Comparison of ENCODE assay signal across 10 mouse cellular contexts in genomic region chr19:46607424-46607823, GRCm38 (mm10). TPM values are rescaled to one million over a fixed set of nuclear protein-coding genes. Genes with fewer than 3 reads are reported as not detected.
DNase-seq lines count a peak whose midpoint lies in the region; TF ChIP-seq lines count a peak whose summit lies in the region.
"Had no signal": no experiment of that assay in that cellular context is flagged by ENCODE, and none has a peak within 500 bp of the region (broad histone marks: within the 10 kb centered on the region; RNA-seq: fewer than 3 reads in every experiment).

No protein-coding gene starts in this region.

- peaks cover 30% of the 10 kb centered on the region for H3K79me3 ChIP-seq in C2C12 (ENCODE audit: low read depth)

- H3K27me3 ChIP-seq in C2C12 (ENCODE audit: control insufficient read depth, insufficient read depth, insufficient read length), result no peaks in the 10 kb centered on the region
- no peaks in the 10 kb centered on the region for H3K27me3 ChIP-seq in hindbrain, embryonic 10.5 days (ENCODE audit: insufficient read depth, poor library complexity, severe bottlenecking)
- no peaks in the 10 kb centered on the region for H3K27me3 ChIP-seq in midbrain, embryonic 10.5 days (ENCODE audit: low read depth, poor library complexity, severe bottlenecking)
- H3K27me3 ChIP-seq: hindbrain, embryonic 15.5 days; neural tube, embryonic 12.5 days had no signal

- no peaks in the 10 kb centered on the region for H3K9me3 ChIP-seq in hindbrain, embryonic 10.5 days
- H3K9me3 ChIP-seq in midbrain, embryonic 10.5 days (replicated peaks), result no peaks in the 10 kb centered on the region
- H3K9me3 ChIP-seq: hindbrain, embryonic 15.5 days; neural tube, embryonic 12.5 days had no signal

- peaks cover 49% of the 10 kb centered on the region for H3K79me2 ChIP-seq in C2C12 (ENCODE audit: control insufficient read depth, insufficient read depth)

- peak; percentile 50 to 58 for DNase-seq in heart, adult 18-20 months
- no peak for DNase-seq in heart, adult 9 months (ENCODE audit: low spot score in 2 of 2)
- peak; percentile 22 for DNase-seq in c-Kit-positive CD71-positive TER-119-positive erythroid progenitor cells, embryonic 14.5 days (ENCODE audit: low spot score)
- DNase-seq in lung, postnatal 10 days, result peak; percentile 53
- DNase-seq in layer of hippocampus, adult 9-11 months, result no peak
- no peak for DNase-seq in hindbrain, embryonic 10.5 days (ENCODE audit: low spot score)
- no peak for DNase-seq in midbrain, embryonic 10.5 days (ENCODE audit: low spot score)

- peak; percentile 14 for TF ChIP-seq CTCF in C2C12 (IDR thresholded peaks at IDR 0.05; ENCODE audit: control insufficient read depth, insufficient read depth, insufficient read length)

- WGBS in hindbrain, embryonic 10.5 days, result 77% methylated on average over 7 of the region's 7 CpGs
- 72% methylated on average over 7 of the region's 7 CpGs for WGBS in midbrain, embryonic 10.5 days

- H3K27ac ChIP-seq in hindbrain, embryonic 10.5 days, result no peak overlapping the region
- no peak overlapping the region for H3K27ac ChIP-seq in midbrain, embryonic 10.5 days (replicated peaks)
- H3K27ac ChIP-seq: hindbrain, embryonic 15.5 days; neural tube, embryonic 12.5 days had no signal

- H3ac ChIP-seq in C2C12 (ENCODE audit: control insufficient read depth, insufficient read length, low read depth), result no peak overlapping the region

- peaks cover 16% of the 10 kb centered on the region for H3K36me3 ChIP-seq in C2C12 (ENCODE audit: control insufficient read depth, insufficient read depth)
- peaks cover 73% of the 10 kb centered on the region for H3K36me3 ChIP-seq in hindbrain, embryonic 10.5 days
- H3K36me3 ChIP-seq in midbrain, embryonic 10.5 days, result peaks cover 73% of the 10 kb centered on the region

- no peak overlapping the region for H3K4me3 ChIP-seq in C2C12 (ENCODE audit: insufficient read depth, poor library complexity, severe bottlenecking)
- no peak overlapping the region for H3K4me3 ChIP-seq in hindbrain, embryonic 10.5 days
- H3K4me3 ChIP-seq in midbrain, embryonic 10.5 days, result no peak overlapping the region
- H3K4me3 ChIP-seq: hindbrain, embryonic 15.5 days; neural tube, embryonic 12.5 days had no signal

- H3K4me1 ChIP-seq in hindbrain, embryonic 10.5 days (replicated peaks), result peaks cover 11% of the 10 kb centered on the region
- peaks cover 12% of the 10 kb centered on the region for H3K4me1 ChIP-seq in midbrain, embryonic 10.5 days
- H3K4me1 ChIP-seq: hindbrain, embryonic 15.5 days; neural tube, embryonic 12.5 days had no signal

TF ChIP-seq in C2C12, 6 proteins besides CTCF, POLR2A, EP300 and RAD21:
- no peak for TF ChIP-seq USF1 (IDR thresholded peaks at IDR 0.05; ENCODE audit: low read depth)
- TF ChIP-seq FOSL1 (IDR thresholded peaks at IDR 0.05; ENCODE audit: insufficient read depth, low read length, poor library complexity, severe bottlenecking), result no peak
- TF ChIP-seq MYOG (IDR thresholded peaks at IDR 0.05; ENCODE audit: control insufficient read depth, extremely low read depth, insufficient read length), result no peak
- no peak for TF ChIP-seq CEBPB (IDR thresholded peaks at IDR 0.05; ENCODE audit: low read depth)
- TF ChIP-seq MAX (IDR thresholded peaks at IDR 0.05), result no peak
- TF ChIP-seq MYOD1 (IDR thresholded peaks at IDR 0.05; ENCODE audit: control insufficient read depth, insufficient read length, low read depth), result no peak

RNA-seq across cellular contexts. Expression of gene Wbp1l, which starts 8.5 kb away (rescaled TPM):
- 10 to 100 TPM; 46.9 to 60.7 TPM for total RNA-seq in heart, adult 18-20 months (2021)
- polyA plus RNA-seq in C2C12 (2012; fragmentation: generic; extraction: Trizol), result 33.5 TPM
- 48.2 and 54.4 TPM in 2 replicates for polyA plus RNA-seq in hindbrain, embryonic 10.5 days (2016; fragmentation: Nextera tagmentation; extraction: Ambion mirVana)
- 45.7 and 51.8 TPM in 2 replicates for polyA plus RNA-seq in midbrain, embryonic 10.5 days (2016; fragmentation: Nextera tagmentation; extraction: Ambion mirVana)

RNA-seq across cellular contexts. Expression of gene Sfxn2, which starts 34.3 kb away (rescaled TPM):
- 1 to 10 TPM; 2.0 to 2.8 TPM for total RNA-seq in heart, adult 18-20 months (2021)
- polyA plus RNA-seq in C2C12 (2012; fragmentation: generic; extraction: Trizol), result 1.4 TPM
- 12.9 and 17.9 TPM in 2 replicates for polyA plus RNA-seq in hindbrain, embryonic 10.5 days (2016; fragmentation: Nextera tagmentation; extraction: Ambion mirVana)
- 17.0 and 18.1 TPM in 2 replicates for polyA plus RNA-seq in midbrain, embryonic 10.5 days (2016; fragmentation: Nextera tagmentation; extraction: Ambion mirVana)

RNA-seq across cellular contexts. Expression of gene Arl3, which starts 34.4 kb away (rescaled TPM):
- total RNA-seq in heart, adult 18-20 months (2021), result 10 to 100 TPM; 34.6 to 38.1 TPM
- 81.4 TPM for polyA plus RNA-seq in C2C12 (2012; fragmentation: generic; extraction: Trizol)
- 203 and 209 TPM in 2 replicates for polyA plus RNA-seq in hindbrain, embryonic 10.5 days (2016; fragmentation: Nextera tagmentation; extraction: Ambion mirVana)
- polyA plus RNA-seq in midbrain, embryonic 10.5 days (2016; fragmentation: Nextera tagmentation; extraction: Ambion mirVana), result 207 and 216 TPM in 2 replicates

Comparison
In these comparisons a context has a peak if more than half of its experiments do, and no peak if none do; other contexts are left out.
1. DNase-seq: peak in heart, adult 18-20 months (2 of 2), c-Kit-positive CD71-positive TER-119-positive erythroid progenitor cells, embryonic 14.5 days (single experiment) and lung, postnatal 10 days (single experiment); none in heart, adult 9 months (0 of 2), layer of hippocampus, adult 9-11 months (single experiment), hindbrain, embryonic 10.5 days (single experiment) and midbrain, embryonic 10.5 days (single experiment).